Mouse (Mus musculus) cerebellum, adult 9-11 months (tissue): ENCODE data around the gene Vwa2.

Source experiments
- DNase-seq: peaks from one replicate; pipeline ENCODE4 v3.0.0; 2022

Vwa2 gene

DNA sequence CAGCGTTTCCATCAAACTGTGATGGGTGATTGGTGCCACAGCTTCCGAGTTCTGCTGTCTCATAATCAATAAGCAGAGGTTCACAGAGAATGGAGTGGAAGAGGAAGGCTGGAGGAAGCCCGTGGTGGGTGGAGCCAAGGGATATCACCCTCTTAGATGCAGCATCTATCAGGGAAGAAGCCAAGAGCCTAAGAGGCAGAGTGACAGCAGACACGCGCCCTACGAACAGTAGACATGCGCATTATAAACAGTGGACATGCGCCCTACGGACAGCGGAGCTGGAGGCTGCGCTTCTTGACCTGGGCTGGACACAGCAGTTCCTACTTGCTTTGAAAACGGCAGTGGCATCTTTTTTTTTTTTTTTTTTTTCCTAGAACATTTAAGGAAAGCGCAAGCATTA, 80.8 kb downstream of the Vwa2 start:
- DNase-seq, result no peak

DNA sequence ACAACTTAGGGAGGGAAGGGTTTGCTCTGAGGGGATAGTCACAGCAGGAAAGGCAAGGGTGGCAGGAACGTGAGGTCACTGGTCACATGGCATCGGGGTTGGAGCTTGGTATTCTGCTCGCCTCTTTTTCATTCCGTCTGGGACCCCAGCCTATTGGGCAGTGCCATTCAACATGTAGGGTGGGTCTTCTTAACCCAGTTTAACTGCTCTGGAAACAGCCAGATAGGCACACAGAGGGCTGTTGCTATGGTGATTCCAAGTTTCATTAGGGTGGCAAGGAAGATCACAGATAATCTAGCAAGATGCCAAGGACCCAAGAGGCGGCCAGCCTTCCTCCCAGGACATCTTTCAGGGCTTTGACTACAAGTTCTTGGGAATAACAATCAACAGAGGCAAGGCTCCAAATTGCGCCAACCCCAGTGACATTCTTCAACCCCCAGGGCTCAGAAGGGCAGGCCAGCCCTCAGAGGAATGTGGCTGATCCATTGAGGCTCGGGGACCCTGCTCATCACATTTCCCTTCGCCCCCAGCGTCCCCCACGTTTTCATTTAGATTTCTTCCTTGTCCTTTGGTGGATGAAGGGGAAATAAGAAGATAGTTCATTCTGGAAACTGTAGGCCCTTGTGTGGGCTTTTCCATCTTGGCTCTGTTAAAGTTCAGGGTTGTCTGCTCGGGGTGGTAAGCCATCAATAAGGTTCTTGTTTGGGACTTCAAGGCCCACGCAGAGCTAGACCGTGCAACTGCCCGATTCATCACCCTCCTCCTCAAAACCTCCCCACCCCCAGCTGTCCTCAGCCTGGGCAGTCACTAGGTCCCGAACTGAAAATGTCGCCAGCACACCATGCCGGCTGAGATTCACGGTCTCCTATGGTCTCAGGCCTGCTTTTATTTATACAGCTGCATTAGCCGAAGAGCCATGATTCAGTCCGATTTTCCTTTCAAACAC, 81.8 kb downstream of the Vwa2 start:
- no peak for DNase-seq

DNA sequence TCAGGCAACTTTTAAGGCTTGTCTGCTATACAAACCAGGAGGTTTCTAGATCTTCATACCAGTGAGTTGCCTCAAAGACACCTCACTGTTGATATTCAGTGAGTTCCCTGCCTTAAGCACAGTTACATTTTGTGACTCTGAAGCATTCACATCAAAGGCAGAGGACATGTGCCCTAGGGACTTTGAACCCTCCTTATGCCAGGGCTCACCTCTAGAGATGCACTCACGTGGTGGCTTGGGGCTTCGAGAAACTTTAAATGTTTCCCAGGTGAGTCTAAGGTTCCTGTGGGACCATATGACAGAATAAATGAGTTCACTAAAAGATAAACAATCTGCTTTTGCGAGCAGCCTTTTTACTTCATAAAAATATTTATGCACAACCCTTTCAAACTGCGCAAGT, 84.0 kb downstream of the Vwa2 start:
- no peak for DNase-seq

DNA sequence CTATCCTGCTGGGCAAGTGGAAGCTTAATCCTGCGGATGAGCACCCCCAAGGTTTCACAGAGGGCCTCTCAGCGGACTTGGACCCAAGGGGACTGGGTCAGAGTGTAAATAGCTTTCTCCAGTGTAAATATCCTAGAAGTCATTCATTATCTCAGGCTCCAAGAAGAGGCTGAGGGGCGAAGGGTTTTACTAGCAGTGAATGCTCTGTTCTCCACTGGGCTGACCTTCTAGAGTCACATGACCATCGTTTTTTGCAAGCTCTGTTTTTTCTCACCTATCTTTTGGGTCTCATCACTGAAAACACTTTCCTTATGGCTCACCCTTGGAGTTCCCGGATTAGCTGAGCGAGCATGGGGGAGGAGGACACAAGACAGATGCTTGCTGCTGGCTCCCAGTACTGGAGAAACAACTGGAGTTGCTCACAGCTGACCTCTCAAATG, 84.6 kb downstream of the Vwa2 start:
- no peak for DNase-seq

DNA sequence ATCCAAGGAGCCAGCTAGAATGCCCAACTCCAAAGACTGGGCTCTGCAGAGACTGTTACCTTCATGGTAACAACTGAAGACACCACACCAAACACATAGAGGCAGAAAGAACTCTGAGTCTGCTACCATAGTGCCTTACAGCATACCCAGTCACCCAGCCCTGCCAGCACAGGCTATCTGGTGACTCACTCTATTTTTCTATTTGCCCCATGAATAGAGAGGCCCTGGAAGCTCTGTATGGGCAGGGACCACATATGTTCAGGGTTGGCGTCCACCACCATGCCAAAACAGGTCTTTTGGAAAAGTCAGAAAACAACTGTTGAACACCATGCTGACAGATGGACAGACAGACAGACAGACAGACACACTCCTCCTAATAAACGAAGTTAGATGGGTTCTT, 85.0 kb downstream of the Vwa2 start:
- no peak for DNase-seq

DNA sequence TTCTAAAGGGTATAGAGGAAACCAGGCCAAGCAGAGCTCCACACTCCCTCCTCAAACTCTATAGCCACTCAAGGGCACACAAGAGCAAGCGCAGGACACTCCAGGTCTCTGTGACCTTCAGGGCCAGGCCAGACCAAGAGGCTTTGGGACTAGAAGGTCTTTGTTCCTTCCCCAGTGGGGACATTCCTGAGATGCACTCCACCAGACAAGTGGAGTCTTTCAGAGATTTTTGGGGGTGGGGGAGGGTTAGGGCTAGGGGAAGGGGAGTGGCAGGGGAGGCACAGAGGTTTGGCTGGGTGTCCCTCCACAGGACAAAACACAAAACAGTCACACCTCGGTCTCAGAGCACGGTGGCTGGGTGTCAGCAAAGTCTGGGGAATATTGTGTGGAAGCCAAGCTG, 85.6 kb downstream of the Vwa2 start:
- DNase-seq, result no peak
